Mouse (Mus musculus) erythroblast, embryonic 14.5 days (primary cell): ENCODE results near the gene Lef1.

Experiments used
- GATA1 ChIP-seq: IDR thresholded peaks from 2 replicates; pipeline ENCODE4 v1.6.1; 2012; ENCODE audit warnings: low read length, inconsistent platforms, mixed read lengths
- TAL1 ChIP-seq: IDR thresholded peaks from 3 replicates; pipeline ENCODE4 v1.6.1; 2012; ENCODE audit warnings: low read length, inconsistent platforms, mixed read lengths

- TF ChIP-seq TAL1 (no peak), GATA1 (no peak)
These were observed 4.9 kb upstream of the Lef1 start for GRCm38 (mm10) chr3:131105362-131105761.
